Comparison of ENCODE assay signal across 22 mouse cellular contexts in the genomic region with DNA sequence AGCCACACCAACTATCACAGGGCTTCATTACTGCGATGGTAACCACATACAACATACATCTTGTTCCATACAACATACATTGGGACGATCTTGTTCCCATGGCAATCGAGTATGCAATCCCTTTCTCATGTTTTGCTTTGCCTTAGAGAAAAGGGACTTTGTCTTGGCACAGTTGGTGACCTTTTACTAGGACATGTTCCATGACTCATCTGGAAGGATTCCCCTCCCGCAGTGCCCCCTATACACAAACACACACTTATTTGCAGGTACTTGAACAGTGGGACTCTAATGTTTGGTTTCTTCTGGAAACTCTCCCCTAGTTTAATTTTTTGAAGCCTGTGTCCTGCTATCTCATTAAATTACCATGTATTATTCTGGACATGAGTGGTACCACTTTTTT.
A peak's percentile ranks its signal among the peaks of the same experiment; 100 is the strongest.
DNase-seq lines count a peak whose midpoint lies in the region; ATAC-seq and TF ChIP-seq lines count a peak whose summit lies in the region.
"Had no signal": no experiment of that assay in that cellular context is flagged by ENCODE, and none has a peak within 500 bp of the region (broad histone marks: within the 10 kb centered on the region; RNA-seq: fewer than 3 reads in every experiment).

No protein-coding gene starts in this region.

- H3K36me3 ChIP-seq in hindbrain, postnatal 0 days (ENCODE audit: insufficient read depth, low read length), result no peaks in the 10 kb centered on the region
- no peaks in the 10 kb centered on the region for H3K36me3 ChIP-seq in hindbrain, embryonic 13.5 days
- H3K36me3 ChIP-seq: embryonic facial prominence, embryonic 10.5 days; embryonic facial prominence, embryonic 13.5 days; forebrain, embryonic 12.5 days; forebrain, embryonic 15.5 days; G1E; heart, embryonic 13.5 days; hindbrain, embryonic 10.5 days had no signal

- H3K4me1 ChIP-seq in hindbrain, postnatal 0 days (ENCODE audit: insufficient read depth, low read length), result peaks cover 13% of the 10 kb centered on the region
- H3K4me1 ChIP-seq in hindbrain, embryonic 13.5 days (replicated peaks), result peaks cover 28% of the 10 kb centered on the region

- WGBS in hindbrain, postnatal 0 days, result 72% methylated on average over 4 of the region's 4 CpGs
- WGBS in hindbrain, embryonic 13.5 days, result 84% methylated on average over 4 of the region's 4 CpGs

- ATAC-seq in hindbrain, postnatal 0 days, result no peak
- no peak for ATAC-seq in hindbrain, embryonic 13.5 days (ENCODE audit: low FRiP score)
- ATAC-seq: forebrain, embryonic 15.5 days; intestine, postnatal 0 days had no signal

- intact Hi-C loops in heart, postnatal 25 days (cut with DNase I), result no loop called here

- TF ChIP-seq CTCF in hindbrain, postnatal 0 days (IDR thresholded peaks at IDR 0.05; ENCODE audit: low read depth), result no peak

- H3K27ac ChIP-seq in hindbrain, postnatal 0 days, result 0 out of 2 replicates have a peak overlapping the region, but pooled peaks have one; percentile 26
- no peak overlapping the region for H3K27ac ChIP-seq in hindbrain, embryonic 13.5 days
- H3K27ac ChIP-seq: embryonic facial prominence, embryonic 10.5 days; embryonic facial prominence, embryonic 13.5 days; forebrain, embryonic 12.5 days; heart, embryonic 13.5 days; hindbrain, embryonic 10.5 days; hindbrain, embryonic 14.5 days had no signal

- no peak overlapping the region for H3K4me3 ChIP-seq in hindbrain, postnatal 0 days (ENCODE audit: low read length)
- H3K4me3 ChIP-seq in hindbrain, embryonic 13.5 days, result no peak overlapping the region
- H3K4me3 ChIP-seq: embryonic facial prominence, embryonic 10.5 days; embryonic facial prominence, embryonic 13.5 days; erythroblast, embryonic 14.5 days; forebrain, embryonic 12.5 days; forebrain, embryonic 15.5 days; heart, embryonic 13.5 days; hindbrain, embryonic 10.5 days had no signal

- no peaks in the 10 kb centered on the region for H3K9me3 ChIP-seq in hindbrain, postnatal 0 days (ENCODE audit: low read length)
- no peaks in the 10 kb centered on the region for H3K9me3 ChIP-seq in hindbrain, embryonic 13.5 days
- H3K9me3 ChIP-seq: embryonic facial prominence, embryonic 10.5 days; embryonic facial prominence, embryonic 13.5 days; forebrain, embryonic 12.5 days; forebrain, embryonic 15.5 days; G1E; heart, embryonic 13.5 days; hindbrain, embryonic 10.5 days had no signal

- H3K9ac ChIP-seq in hindbrain, postnatal 0 days (replicated peaks; ENCODE audit: low read length), result no peak overlapping the region
- no peak overlapping the region for H3K9ac ChIP-seq in hindbrain, embryonic 13.5 days
- H3K9ac ChIP-seq: embryonic facial prominence, embryonic 13.5 days; forebrain, embryonic 12.5 days; forebrain, embryonic 15.5 days; heart, embryonic 13.5 days; hindbrain, embryonic 14.5 days had no signal

- no peaks in the 10 kb centered on the region for H3K27me3 ChIP-seq in hindbrain, postnatal 0 days (ENCODE audit: insufficient read depth, low read length)
- no peaks in the 10 kb centered on the region for H3K27me3 ChIP-seq in hindbrain, embryonic 13.5 days
- H3K27me3 ChIP-seq: CH12.LX; forebrain, embryonic 12.5 days; forebrain, embryonic 15.5 days; heart, embryonic 13.5 days had no signal

- peak; percentile 31 for DNase-seq in adrenal gland, adult 2 months
- no peak for DNase-seq in adrenal gland, adult 18-20 months (ENCODE audit: low spot score in 2 of 2)
- DNase-seq in heart, adult 11 months, result peak; percentile 61
- no peak for DNase-seq in heart, postnatal 25 days (ENCODE audit: low spot score)
- no peak for DNase-seq in hindbrain, postnatal 0 days (ENCODE audit: low spot score)
- DNase-seq in adipocyte (ENCODE audit: low spot score), result peak; percentile 19
- DNase-seq: adrenal gland, adult 8-10 months; B cell, adult 2 months; embryo, embryonic 11 days; kidney, adult 2 months had no signal

- no peak overlapping the region for H3K4me2 ChIP-seq in hindbrain, postnatal 0 days (ENCODE audit: low read depth, low read length)
- no peak overlapping the region for H3K4me2 ChIP-seq in hindbrain, embryonic 13.5 days
- H3K4me2 ChIP-seq: embryonic facial prominence, embryonic 13.5 days; forebrain, embryonic 12.5 days; forebrain, embryonic 15.5 days; heart, embryonic 13.5 days; hindbrain, embryonic 14.5 days had no signal

Comparison
In these comparisons a context has a peak if more than half of its experiments do, and no peak if none do; other contexts are left out.
1. DNase-seq: peak in adrenal gland, adult 2 months (single experiment), heart, adult 11 months (single experiment) and adipocyte (single experiment); none in adrenal gland, adult 18-20 months (0 of 2), heart, postnatal 25 days (single experiment) and hindbrain, postnatal 0 days (single experiment).